Comparison of ENCODE assay signal across 8 mouse cellular contexts in the genomic region with DNA sequence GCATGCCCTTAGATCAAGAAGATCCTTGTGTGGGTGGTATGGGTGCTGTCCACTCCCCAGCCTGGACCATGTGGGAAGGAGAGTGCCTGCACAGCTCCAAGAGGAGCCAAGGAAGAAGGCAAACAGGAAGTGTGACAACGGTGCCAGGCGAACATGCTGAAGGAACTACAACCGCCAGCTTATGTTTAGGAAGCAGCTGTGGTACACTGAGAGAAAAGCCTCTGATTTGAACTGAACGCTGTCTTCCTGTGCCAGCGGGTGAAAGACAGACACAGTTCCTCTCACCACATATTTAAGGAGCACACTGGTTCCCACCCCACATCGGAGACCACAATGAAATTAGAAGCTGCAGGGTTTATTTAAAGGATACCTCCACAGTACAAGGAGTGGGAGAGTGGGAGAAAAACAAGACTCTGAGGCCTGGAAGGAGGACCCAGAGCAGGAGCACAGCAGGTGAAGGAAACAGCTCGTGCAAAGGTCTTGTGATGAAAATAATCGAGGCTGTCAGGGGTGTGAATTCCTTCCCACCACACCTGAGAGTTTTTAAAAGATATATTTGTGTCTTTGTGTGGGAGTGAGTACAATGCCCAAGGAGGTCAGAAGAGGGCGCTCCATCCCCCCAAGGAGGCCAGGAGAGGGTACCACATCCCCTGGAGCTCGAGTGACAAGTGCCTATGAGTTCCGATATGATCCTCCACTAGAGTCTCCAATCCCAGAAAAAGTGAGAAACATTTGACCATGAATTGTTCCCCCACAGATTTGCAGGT. TPM values are rescaled to one million over a fixed set of nuclear protein-coding genes. Genes with fewer than 3 reads are reported as not detected.
DNase-seq lines count a peak whose midpoint lies in the region; ATAC-seq and TF ChIP-seq lines count a peak whose summit lies in the region.

No protein-coding gene starts in this region.

- TF ChIP-seq CTCF in layer of hippocampus, adult 2 months (conservative IDR thresholded peaks at IDR 0.05): peak; percentile 75

- H3K27me3 ChIP-seq in forebrain, embryonic 16.5 days (replicated peaks; ENCODE audit: control insufficient read depth, insufficient read depth, low read length): no peaks in the 10 kb centered on the region
- H3K27me3 ChIP-seq in liver, embryonic 13.5 days: no peaks in the 10 kb centered on the region

- H3K4me3 ChIP-seq in layer of hippocampus, adult 2 months: no peak overlapping the region
- no peak overlapping the region for H3K4me3 ChIP-seq in forebrain, embryonic 16.5 days (replicated peaks; ENCODE audit: low read length)
- no peak overlapping the region for H3K4me3 ChIP-seq in liver, embryonic 13.5 days (replicated peaks)

- H3K4me2 ChIP-seq in forebrain, embryonic 16.5 days (ENCODE audit: low read length): no peak overlapping the region
- no peak overlapping the region for H3K4me2 ChIP-seq in liver, embryonic 13.5 days

- DNase-seq in adrenal gland, postnatal 14 days: peak; percentile 67
- no peak for DNase-seq in adrenal gland, adult 8-10 months
- peak; percentile 40 to 42 for DNase-seq in layer of hippocampus, adult 2 months (ENCODE audit: low spot score in 2 of 2)
- no peak for DNase-seq in layer of hippocampus, adult 9-10 months (ENCODE audit: low spot score)
- no peak for DNase-seq in liver, embryonic 13.5 days
- DNase-seq in right cerebral cortex, postnatal 10 days (ENCODE audit: low spot score in 2 of 2): peak; percentile 63 to 76
- DNase-seq in cerebellum, adult 11-12 months: no peak

- H3K9me3 ChIP-seq in forebrain, embryonic 16.5 days (ENCODE audit: control insufficient read depth, low read length): no peaks in the 10 kb centered on the region
- H3K9me3 ChIP-seq in liver, embryonic 13.5 days (replicated peaks): no peaks in the 10 kb centered on the region

- no peak overlapping the region for H3K9ac ChIP-seq in forebrain, embryonic 16.5 days (replicated peaks; ENCODE audit: low read depth, low read length)
- peak overlapping the region; percentile 26; the same call in 1 of the 2 replicates for H3K9ac ChIP-seq in liver, embryonic 13.5 days

- H3K4me1 ChIP-seq in forebrain, embryonic 16.5 days (replicated peaks; ENCODE audit: control insufficient read depth, insufficient read depth, low read length): no peaks in the 10 kb centered on the region
- peaks cover 63% of the 10 kb centered on the region for H3K4me1 ChIP-seq in liver, embryonic 13.5 days (replicated peaks)

- peaks cover 7% of the 10 kb centered on the region; the same call in 1 of the 2 replicates for H3K36me3 ChIP-seq in forebrain, embryonic 16.5 days (ENCODE audit: control insufficient read depth, insufficient read depth)
- peaks cover 13% of the 10 kb centered on the region for H3K36me3 ChIP-seq in liver, embryonic 13.5 days

- WGBS in forebrain, embryonic 16.5 days: 60% methylated on average over 11 of the region's 11 CpGs
- 27% methylated on average over 11 of the region's 11 CpGs for WGBS in liver, embryonic 13.5 days (ENCODE audit: insufficient replicate concordance)

- H3K27ac ChIP-seq in layer of hippocampus, adult 2 months: peak overlapping the region; percentile 70
- H3K27ac ChIP-seq in forebrain, embryonic 16.5 days (ENCODE audit: low read length): no peak overlapping the region
- H3K27ac ChIP-seq in liver, embryonic 13.5 days: peak overlapping the region; percentile 58

- peak; percentile 22; the same call in 1 of the 2 replicates for ATAC-seq in forebrain, embryonic 16.5 days
- no peak for ATAC-seq in liver, embryonic 13.5 days (ENCODE audit: low read depth)

RNA-seq across cellular contexts. Expression of a gene that starts 13.6 kb away (rescaled TPM):
- 21.3 and 25.0 TPM in 2 replicates for total RNA-seq in adrenal gland, postnatal 14 days (2021)
- total RNA-seq in adrenal gland, adult 8-10 months (2022): 10 to 100 TPM; 18.7 to 38.9 (median 29.2) TPM
- total RNA-seq in layer of hippocampus, adult 2 months (2021): 10 to 100 TPM; 87.7 to 90.5 TPM
- polyA plus RNA-seq in forebrain, embryonic 16.5 days (2015; fragmentation: Nextera tagmentation; extraction: Ambion mirVana): 47.2 and 49.4 TPM in 2 replicates
- 8.6 and 9.4 TPM in 2 replicates for polyA plus RNA-seq in liver, embryonic 13.5 days (2015; fragmentation: Nextera tagmentation; extraction: Ambion mirVana)

RNA-seq across cellular contexts. Expression of a gene that starts 33.3 kb away (rescaled TPM):
- total RNA-seq in adrenal gland, postnatal 14 days (2021): 49.2 and 71.3 TPM in 2 replicates
- total RNA-seq in adrenal gland, adult 8-10 months (2022): 10 to 100 TPM; 74.5 to 93.4 (median 86.3) TPM
- total RNA-seq in layer of hippocampus, adult 2 months (2021): 10 to 100 TPM; 45.5 to 52.1 TPM
- 53.7 and 57.5 TPM in 2 replicates for polyA plus RNA-seq in forebrain, embryonic 16.5 days (2015; fragmentation: Nextera tagmentation; extraction: Ambion mirVana)
- 32.4 and 34.1 TPM in 2 replicates for polyA plus RNA-seq in liver, embryonic 13.5 days (2015; fragmentation: Nextera tagmentation; extraction: Ambion mirVana)

RNA-seq across cellular contexts. Expression of a gene that starts 33.3 kb away (rescaled TPM):
- total RNA-seq in adrenal gland, postnatal 14 days (2021): 215 and 222 TPM in 2 replicates
- total RNA-seq in adrenal gland, adult 8-10 months (2022): 100 to 1,000 TPM; 190 to 236 (median 226) TPM
- total RNA-seq in layer of hippocampus, adult 2 months (2021): 100 to 1,000 TPM; 139 to 157 TPM
- polyA plus RNA-seq in forebrain, embryonic 16.5 days (2015; fragmentation: Nextera tagmentation; extraction: Ambion mirVana): 270 and 273 TPM in 2 replicates
- polyA plus RNA-seq in liver, embryonic 13.5 days (2015; fragmentation: Nextera tagmentation; extraction: Ambion mirVana): 170 and 197 TPM in 2 replicates

RNA-seq across cellular contexts. Expression of a gene that starts 34.7 kb away (rescaled TPM):
- total RNA-seq in adrenal gland, postnatal 14 days (2021): 11.3 and 13.4 TPM in 2 replicates
- 10 to 100 TPM; 13.3 to 19.3 (median 16.0) TPM for total RNA-seq in adrenal gland, adult 8-10 months (2022)
- 10 to 100 TPM; 45.6 to 47.1 TPM for total RNA-seq in layer of hippocampus, adult 2 months (2021)
- polyA plus RNA-seq in forebrain, embryonic 16.5 days (2015; fragmentation: Nextera tagmentation; extraction: Ambion mirVana): 101 and 109 TPM in 2 replicates
- 17.4 and 18.9 TPM in 2 replicates for polyA plus RNA-seq in liver, embryonic 13.5 days (2015; fragmentation: Nextera tagmentation; extraction: Ambion mirVana)

RNA-seq across cellular contexts. Expression of a gene that starts 35.0 kb away (rescaled TPM):
- total RNA-seq in adrenal gland, postnatal 14 days (2021): 30.9 and 31.5 TPM in 2 replicates
- total RNA-seq in adrenal gland, adult 8-10 months (2022): 10 to 100 TPM; 34.6 to 65.6 (median 46.1) TPM
- total RNA-seq in layer of hippocampus, adult 2 months (2021): 100 to 1,000 TPM; 130 to 131 TPM
- 87.6 and 104 TPM in 2 replicates for polyA plus RNA-seq in forebrain, embryonic 16.5 days (2015; fragmentation: Nextera tagmentation; extraction: Ambion mirVana)
- polyA plus RNA-seq in liver, embryonic 13.5 days (2015; fragmentation: Nextera tagmentation; extraction: Ambion mirVana): 12.4 and 14.3 TPM in 2 replicates

Comparison
In these comparisons a context has a peak if more than half of its experiments do, and no peak if none do; other contexts are left out.
1. DNase-seq: peak in adrenal gland, postnatal 14 days (single experiment), layer of hippocampus, adult 2 months (2 of 2) and right cerebral cortex, postnatal 10 days (2 of 2); none in adrenal gland, adult 8-10 months (single experiment), layer of hippocampus, adult 9-10 months (single experiment), liver, embryonic 13.5 days (single experiment) and cerebellum, adult 11-12 months (single experiment).